Mouse (Mus musculus): Measurements from ENCODE around the gene 1500011B03Rik.

DNA sequence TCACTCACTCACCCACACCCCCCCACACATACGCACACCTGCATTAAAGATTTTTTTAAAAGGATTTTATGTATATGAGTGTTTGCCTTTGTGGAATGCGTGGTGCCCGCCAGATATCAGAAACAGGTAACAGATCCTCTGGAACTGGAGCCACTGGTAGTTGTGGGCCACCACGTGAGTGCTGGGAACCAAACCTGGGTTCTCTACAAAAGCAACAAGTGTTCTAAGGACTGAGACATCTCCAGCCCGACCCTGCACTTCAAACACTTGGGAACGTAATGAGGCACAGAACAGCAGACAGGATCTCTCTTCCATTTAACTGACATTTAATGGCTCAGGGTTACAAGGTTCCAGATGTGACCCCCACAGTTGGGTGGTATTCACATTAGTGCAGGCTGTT, 15.4 kb downstream of the 1500011B03Rik start:
- TF ChIP-seq TAL1 (IDR thresholded peaks at IDR 0.05; ENCODE audit: low read length) (no peak), GATA1 (IDR thresholded peaks at IDR 0.05; ENCODE audit: low read length) (no peak)
